Mouse (Mus musculus) olfactory bulb, adult 2 months (tissue): Measurements from ENCODE around the gene Slx4ip.

Source experiments
- CTCF ChIP-seq: fragments of 200-500 bp; IDR thresholded peaks from 2 replicates; pipeline ENCODE4 v1.5.1; 2012; ENCODE audit warnings: low read depth, mild to moderate bottlenecking, low read length, moderate library complexity; ENCODE audit not compliant: insufficient read depth
- POLR2A ChIP-seq: fragments of 200-500 bp; IDR thresholded peaks from 2 replicates; pipeline ENCODE4 v1.6.1; 2012; ENCODE audit warnings: mild to moderate bottlenecking, low read depth, low read length, moderate library complexity; ENCODE audit not compliant: insufficient read depth

DNA sequence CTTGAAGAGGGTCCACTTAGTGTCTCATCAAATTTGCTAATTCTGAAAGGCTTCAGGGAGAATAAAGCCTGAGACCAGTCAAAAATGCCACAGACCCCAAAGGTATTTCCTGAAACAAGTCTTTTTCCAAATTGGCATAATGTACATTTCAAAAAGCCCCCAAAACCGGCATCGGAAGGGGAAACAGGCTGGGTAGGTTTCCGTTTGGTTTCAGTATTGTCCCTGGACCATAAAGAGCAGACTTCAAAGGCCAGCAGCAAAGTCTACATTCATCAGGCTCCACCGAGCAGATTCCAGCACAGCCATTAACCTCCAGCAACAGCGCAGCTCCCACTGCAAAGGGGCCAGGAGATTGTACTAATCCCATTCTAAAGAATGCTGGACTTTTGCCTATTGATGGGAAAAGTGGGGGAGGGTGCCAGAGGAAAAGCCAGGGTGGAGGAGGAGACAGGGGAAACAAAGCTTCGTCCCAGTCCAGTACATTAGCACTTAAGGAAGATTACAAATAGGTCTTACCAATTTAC, 208.3 kb downstream of the Slx4ip start:
- TF ChIP-seq POLR2A: no peak
- no peak for TF ChIP-seq CTCF
